Mouse (Mus musculus) gastrocnemius, postnatal 25 days (tissue): ENCODE results near the gene Fastkd3. TPM values are rescaled to one million over a fixed set of nuclear protein-coding genes. Genes with fewer than 3 reads are reported as not detected.
"Not testable (repeated sequence)": the region's sequence is repeated elsewhere in the genome, so short reads cannot be mapped to it uniquely, and the experiment has no call there.

Experiments used
- DNase-seq: peaks from one replicate; pipeline ENCODE4 v3.0.0; 2022
- long read RNA-seq, 2 experiments: library from polyadenylated mRNA; stranded (forward); transcript quantifications; one replicate each; pipeline ENCODE4 v2.0.0; 2021
- total RNA-seq, 2 experiments: library from RNA; stranded (reverse); gene quantifications; 1 replicate in 1 of 2; 2 replicates in 1 of 2; pipeline ENCODE4 v1.2.3; 2021

Gene Fastkd3
- total RNA-seq, result 1 to 10 TPM; 8.9 to 9.3 TPM
- long read RNA-seq, experiment 1, transcript Fastkd3-201 (7 exons, 2,421 nt), result major isoform, 7 of 21 reads
- long read RNA-seq, experiment 1, partial matches to known transcripts, result 1 of 21 reads
- long read RNA-seq, experiment 1, other reads (novel, unspliced or antisense), result 6 of 21 reads
- long read RNA-seq, experiment 2, transcript Fastkd3-201 (7 exons, 2,421 nt), result major isoform, 7 of 17 reads
- long read RNA-seq, experiment 2, partial matches to known transcripts, result 2 of 17 reads
- long read RNA-seq, experiment 2, other reads (novel, unspliced or antisense), result 4 of 17 reads

DNA sequence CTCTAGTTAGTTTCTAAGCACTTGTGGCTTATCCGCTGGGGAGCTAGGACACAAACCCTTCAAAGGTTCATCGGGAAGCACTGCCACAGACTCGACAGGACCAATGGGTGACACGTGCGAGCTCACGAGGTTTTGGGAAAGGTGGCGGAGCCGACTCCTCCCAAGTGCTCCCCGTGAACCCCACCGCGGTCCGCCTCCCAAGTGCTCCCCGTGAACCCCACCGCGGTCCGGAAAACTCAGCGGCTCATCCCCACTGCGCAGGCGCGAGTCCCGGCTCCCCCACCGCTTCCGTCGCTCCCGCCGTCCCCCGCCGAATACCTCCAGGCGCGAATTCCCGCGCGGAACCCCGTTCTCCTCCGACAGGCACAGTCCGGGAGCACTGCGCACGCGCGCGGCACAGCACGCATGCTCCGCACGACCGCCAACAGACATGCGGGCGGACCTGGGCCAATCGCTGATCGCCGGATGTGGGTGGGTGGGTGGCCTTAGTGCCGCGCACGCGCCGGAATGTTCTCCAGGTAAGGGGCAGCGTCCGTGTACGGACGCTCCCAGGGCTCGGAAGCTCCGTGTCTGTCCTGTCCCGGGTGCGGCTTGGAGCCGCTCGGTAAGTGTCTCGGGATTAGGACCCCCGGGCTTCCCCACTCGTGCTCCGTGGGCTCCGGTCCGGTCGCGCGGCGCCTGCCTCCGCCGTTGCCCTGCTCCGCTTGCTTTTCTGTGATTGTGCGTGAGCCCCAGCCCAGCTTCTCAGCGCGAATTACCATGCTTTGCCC lies at the start of gene Fastkd3, which contains the start of gene Mtrr:
TSS of gene Fastkd3 (plus strand) at position 488 of the 770 bp plus-strand sequence.
TSS of gene Mtrr (minus strand) at position 403 of the 770 bp plus-strand sequence.
- peak; percentile 96 for DNase-seq

DNA sequence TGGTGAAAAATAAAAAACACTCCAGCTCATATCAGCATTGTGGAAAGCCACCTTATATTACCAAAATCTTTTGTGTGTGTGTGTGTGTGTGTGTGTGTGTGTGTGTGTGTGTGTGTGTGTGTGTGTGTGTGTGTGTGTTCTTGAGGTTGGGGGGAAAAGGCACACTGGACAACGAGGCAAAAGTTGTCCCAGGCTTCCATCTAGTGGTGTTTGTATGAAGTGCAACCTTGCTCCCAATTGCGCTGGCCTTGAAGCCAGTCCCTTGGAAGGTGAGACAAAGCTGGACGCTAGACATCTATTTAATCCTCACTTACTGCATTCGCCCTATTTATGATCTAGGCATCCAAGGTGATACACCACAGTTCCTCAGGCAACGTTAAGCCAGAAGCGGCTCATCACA lies 28.6 kb upstream of the Fastkd3 start:
- DNase-seq, result not testable (repeated sequence)

DNA sequence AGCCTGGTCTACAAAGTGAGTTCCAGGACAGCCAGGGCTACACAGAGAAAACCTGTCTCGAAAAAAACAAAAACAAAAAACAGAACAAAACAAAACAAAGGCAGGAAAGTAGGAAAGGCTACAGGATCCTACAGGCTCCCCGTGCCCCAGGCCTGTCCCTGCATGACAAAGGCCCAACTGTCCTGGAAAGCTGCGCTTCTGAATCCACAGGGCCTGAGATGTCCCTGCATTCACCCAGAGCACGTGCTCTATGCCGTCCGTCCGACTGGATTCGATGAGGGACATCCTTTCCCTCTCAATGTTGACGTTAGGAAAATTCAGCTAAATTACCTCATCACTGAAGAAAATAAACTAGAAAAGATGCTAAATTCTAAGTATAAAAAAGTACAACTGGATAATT lies 13.9 kb upstream of the Fastkd3 start:
- DNase-seq, result no peak

DNA sequence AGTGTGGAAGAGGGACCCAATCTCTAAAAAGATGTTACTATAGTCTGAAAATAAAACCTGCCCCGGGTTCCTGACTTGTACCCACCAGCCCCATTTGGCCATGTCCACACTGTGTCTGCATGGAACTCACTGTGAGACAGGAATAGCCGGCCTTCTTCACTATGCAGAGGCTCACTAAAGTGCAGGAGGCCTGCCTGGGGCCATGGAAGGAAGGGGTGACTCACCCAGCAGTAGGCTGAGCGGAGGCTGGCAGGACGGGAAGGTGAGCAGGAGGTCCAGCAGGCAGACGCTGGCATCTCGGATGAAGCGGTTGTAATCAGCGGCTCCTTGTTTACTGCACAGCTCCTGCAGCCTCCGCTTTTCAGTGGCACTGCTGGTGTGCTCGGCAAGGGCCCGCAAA lies 13.5 kb upstream of the Fastkd3 start:
- no peak for DNase-seq

DNA sequence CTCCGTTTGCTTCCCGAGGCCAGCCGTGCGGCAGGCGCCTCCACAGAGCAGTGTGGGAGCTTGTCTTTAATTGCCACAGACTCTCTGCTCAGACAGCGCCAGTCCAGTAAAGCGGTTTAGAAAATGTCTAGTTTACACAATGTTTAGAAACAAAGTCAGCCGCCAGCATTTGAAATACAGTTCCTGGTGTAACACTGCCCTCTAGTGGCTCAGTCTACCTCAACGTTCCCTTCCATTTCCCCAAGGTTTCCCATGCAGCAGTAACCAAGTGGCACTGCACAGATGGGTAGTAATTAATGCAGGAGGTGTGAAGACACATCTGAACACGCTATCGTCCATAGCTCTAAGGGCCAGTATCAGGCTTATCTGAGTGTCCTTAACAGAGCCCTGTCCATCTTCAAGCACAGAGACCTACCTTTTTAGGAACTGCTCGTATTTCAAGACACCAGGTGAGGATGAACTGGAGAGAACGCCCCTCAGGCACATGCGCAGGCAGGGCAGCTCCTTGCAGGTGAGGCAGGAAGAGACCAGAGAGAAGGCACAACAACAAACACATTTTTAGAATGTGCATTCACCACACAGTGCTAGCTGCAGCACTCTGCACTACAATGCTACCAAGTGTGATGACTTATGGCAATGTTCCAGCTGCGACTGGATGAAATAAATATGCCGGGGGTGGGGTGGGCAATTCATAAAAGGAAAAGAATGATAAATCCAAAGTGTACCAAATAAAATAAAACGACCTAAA lies 12.3 kb upstream of the Fastkd3 start:
- DNase-seq, result no peak

DNA sequence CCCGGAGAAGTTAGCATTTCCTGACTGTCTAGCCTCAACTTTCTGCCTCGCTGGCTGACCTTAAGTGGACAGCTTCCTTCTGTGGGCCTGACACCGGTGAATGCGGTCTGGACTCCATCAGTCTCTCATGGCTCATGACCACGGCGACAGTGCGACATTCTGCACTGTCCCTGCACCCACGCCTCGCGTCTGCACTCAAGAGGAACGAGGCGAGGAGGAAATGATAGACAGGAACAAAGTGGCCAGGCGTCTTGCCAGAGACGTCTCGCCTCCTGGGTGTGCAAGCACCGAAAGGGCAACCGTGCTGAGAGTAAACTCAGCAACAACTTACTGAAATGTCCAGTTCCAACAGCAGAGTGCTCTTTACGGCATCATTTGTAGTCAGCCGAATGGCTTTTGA lies 9.8 kb upstream of the Fastkd3 start:
- DNase-seq, result no peak

DNA sequence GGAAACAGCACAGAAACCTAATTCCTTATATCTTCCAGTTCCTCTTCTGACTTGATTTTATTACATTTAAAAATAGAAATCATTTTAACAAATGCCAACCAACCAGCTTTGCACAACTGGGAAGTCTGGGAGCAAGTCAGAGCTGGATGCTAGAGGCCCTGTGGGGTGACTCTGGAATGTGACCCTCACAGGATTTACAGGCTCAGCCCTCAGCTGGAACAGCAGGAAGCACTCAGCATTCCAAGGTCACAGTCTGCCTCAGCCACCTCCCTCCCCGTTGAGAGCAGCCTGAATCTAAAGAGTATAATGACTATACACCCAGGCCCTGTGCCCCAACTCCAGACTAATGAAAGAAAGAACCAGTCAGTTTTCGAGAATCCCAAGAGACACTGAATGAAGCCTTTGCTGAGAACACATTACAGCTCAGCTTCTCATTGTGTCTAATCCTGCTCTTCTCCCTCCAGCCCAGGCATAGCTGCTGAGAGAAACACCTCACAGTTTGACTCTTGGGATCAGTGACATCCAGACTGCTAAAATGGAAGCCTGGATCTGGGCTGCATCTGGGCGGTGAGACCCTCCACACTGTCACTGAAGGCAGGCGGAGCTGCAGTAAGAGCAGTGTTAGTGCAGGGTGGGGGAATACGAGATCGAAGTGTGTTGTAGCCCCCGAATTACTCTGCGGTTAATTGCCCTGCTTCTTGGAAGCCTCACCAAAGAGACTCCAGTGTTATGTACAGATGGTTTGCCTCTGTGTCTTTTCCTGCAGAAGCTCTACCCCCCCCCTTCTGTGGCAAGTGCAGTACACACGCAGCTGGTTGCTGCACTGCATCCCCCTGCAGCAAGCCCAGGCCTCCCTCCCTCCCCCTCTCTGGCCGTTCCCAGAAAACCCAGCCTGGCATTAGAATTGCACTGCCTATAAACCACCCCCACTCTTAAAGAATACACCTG lies 8.8 kb upstream of the Fastkd3 start:
- DNase-seq, result no peak

DNA sequence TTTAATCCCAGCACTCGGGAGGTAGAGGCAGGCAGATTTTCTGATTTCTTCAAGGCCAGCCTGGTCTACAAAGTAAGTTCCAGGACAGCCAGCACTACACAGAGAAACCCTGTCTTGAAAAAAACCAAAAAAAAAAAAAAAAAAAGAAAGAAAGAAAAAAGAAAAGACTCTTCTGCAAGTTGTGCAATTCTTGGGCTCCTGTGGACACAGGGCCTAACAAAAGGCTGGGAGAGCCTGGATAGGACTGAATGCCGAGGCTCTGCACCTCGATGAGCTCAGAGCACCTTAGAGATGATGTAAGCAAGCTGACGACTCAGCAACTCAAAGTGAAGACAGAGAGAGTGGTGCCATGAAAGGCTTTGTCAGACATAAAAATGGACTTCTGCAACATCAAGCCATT lies 7.6 kb upstream of the Fastkd3 start:
- no peak for DNase-seq

DNA sequence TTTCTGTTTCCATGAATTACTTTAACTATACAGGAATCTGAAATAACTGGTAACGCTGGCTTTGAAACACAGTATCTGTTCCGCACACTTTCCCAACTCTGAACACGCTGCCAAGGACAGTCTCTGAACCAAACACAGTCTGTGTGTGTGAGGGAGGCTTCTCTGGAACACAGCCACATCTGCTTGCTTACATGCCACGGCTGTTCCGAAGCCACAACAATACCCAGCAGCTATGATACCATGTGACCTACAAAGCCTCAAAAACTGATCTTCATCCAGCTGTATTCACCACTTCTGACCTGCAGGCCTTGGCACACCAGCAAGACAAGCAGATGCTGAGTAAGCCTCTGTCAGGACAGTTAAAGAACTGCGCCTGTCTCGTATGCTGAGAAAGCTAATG lies 4.1 kb upstream of the Fastkd3 start:
- DNase-seq, result no peak

DNA sequence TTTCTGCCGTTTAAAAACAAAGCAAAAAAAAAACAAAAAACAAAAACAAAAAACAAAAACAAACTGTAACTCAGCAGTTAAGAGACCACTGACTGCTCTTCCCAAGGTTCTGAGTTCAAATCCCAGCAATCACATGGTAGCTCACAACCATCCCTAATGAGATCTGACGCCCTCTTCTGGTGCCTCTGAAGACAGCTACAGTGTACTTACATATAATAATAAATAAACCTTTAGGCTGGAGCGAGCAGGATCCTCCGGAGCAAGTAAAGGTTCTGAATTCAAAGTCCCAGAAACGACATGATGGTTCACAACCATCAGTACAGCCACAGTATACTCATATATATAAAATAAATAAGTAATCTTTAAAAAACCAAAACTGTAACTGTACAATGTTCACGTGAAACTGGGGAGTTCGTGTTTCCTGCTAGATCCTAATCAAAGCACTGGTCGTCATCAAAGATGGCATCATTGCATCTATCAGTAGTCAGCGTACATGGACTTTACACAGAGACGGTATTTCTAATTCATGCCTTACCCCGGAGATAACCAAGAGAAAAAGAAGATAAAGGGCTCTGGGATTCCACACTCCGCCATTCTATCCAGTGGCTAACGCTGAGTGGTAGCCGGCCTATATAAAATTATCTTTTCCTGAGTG lies 821 bp upstream of the Fastkd3 start:
- no peak for DNase-seq

DNA sequence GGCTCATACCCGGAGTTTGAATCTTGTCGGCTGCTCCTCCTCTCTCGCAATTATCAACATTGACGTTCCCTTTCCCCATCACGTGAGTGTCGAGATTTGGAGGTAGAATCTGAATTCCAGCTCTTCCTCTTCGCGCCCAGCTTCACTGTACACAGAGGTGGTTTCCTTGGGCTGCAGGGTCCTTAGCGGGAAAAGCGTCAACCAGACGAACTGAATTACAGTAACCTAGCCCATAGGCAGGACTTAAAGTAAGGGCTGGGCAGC lies 415 bp downstream of the Fastkd3 start:
- DNase-seq, result no peak

DNA sequence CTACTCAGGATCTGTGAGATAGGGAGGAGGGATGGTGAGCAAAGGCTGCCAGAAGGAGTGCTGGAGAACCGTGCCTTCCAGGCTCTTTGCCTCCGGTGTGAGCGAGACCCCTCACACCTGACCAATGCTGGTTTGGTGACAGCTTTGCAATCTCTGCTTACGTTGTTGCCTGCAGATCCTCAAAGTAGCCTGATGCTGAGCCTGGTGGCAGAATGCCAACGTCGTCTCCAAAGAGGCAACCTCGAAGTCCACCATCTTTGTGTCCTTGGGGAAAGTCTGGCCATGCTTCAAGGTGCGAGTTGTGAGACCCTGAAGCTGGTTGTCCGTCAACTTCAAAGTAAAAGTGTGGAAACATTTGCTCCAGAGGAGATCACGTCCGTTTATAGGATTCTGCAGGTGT lies 1.9 kb downstream of the Fastkd3 start:
- no peak for DNase-seq

DNA sequence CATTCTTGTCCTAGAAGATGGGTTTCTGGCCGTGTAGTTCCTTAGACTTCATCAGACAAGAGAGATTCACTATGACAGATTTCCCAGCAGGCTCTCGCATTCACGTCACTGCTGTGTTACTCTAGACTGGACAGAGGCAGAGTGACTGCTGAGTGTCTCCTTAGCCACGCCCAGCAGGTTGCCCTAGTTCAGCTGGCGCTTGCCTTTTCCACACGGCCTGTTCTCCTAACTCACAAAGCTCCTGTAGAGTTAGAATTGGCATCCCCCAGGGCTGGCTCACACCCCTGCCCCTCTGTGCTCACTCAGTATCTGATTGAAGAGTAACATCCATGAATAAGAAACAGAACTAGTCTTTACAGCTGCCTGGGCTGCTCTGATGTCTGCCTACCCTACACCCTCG lies 3.4 kb downstream of the Fastkd3 start:
- DNase-seq, result no peak

DNA sequence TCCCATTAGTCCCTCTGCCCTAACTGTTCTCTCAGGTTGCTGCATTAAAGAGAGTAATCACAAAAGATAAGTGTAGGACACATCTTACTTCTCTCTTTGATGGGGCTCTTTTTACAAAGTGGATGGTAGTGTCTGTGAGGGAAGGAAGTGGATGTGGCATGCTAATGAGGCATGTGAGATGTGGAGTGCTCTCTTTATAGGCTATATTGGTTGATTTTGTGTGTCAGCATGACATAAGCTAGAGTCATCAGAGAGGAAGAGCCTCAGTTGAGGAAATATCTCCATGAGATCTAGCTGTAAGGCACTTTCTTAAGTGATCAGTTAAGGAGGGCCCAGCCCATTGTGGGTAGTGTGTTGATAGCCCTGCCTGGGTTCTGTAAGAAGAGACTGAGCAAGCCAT lies 6.3 kb downstream of the Fastkd3 start:
- no peak for DNase-seq

DNA sequence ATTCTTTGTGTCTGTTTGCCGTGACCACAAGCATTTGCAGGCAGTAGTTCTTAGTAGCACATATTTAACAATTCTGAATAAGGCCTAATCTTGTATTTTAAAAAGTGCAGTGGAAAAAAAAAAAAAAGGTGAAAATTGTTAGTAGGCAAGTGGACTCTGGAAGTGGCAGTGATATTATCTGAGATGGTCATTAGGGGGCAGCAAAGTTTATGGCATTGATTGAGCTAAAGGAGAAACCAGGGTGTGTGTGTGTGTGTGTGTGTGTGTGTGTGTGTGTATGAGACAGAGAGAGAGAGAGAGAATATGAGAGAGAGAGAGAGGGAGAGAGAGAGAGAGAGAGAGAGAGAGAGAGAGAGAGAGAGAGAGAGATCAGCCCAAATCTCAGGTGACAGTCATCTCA lies 11.8 kb downstream of the Fastkd3 start:
- DNase-seq, result no peak

DNA sequence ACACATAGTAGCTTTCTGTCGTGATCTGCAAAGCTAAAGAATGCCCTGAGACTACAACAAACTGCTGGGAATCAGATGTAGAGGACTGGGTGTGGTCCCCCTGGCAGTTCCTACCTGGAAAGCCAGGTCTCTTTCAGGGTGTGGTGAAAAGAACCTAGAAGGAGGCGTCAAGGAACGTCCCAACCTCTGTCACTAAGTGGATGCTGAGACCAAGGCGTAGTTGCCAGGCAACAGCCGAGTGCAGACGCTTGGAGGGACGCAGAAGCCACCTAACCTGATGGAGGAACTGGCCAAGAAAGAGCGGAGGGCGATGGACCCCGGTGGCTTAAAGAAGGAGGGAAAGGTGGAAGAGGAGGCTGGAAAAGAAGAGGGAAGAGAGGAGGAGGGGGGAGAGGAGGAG lies 15.2 kb downstream of the Fastkd3 start, which contains the start of gene 1700001L19Rik:
TSS of gene 1700001L19Rik (plus strand) at position 223 of the 400 bp plus-strand sequence.
- no peak for DNase-seq

DNA sequence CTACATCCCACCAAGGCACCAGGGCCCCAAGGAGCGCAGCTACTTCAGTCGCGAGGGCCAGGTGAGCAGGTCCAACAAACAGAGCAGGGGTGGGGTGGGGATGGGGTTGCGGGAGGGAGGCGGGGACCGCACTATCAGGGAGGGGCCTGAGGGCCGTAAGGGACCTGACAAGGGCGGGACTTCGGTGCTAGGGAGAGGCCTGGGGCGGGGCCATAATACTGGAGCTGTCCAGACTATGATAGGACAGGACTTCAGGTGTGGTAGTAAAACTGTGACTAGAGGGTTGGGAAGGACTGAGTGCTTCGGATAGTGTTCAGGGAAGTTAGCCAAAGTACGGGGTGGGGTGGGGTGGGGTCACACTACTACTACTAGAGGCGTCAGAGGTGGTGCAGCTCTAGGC lies 15.6 kb downstream of the Fastkd3 start:
- DNase-seq, result no peak

DNA sequence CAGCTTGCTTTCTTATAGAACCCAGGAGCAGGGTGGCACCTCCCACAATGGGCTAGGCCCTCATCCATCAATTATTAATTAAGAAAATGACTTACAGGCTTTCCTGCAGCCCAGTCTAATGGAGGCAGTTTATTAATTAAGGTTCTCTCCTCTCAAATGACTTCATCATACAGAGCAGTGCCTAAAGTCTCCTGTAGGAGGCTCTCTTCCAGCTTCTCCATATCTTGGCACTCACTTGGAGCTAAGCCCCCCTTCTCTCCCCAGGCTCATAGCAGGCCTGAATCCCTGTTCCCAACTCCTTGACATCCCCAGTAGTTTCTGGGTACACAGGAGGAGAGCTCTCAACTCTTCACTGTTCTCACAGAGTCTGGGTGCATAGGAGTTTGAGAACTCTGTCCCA lies 16.9 kb downstream of the Fastkd3 start:
- no peak for DNase-seq

DNA sequence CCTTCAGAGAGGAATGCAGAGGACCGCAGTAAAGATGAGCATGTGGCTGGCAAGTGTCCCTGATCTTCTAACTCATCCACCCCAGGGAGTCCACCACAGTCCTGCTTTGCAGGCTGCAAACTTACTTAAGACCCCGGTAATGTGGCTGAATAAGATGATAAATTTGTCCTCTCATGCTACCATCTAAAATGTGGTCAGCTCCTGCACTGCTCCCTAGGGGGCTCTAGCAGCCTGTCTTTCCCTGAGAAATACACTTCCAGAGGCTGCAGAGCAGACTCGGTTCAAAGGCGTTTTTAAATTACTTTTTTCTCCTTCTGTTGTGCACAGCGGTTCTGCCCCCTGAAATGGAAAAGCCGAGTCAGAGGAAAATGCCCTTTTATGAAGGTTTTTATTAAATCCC lies 19.1 kb downstream of the Fastkd3 start:
- DNase-seq, result no peak

DNA sequence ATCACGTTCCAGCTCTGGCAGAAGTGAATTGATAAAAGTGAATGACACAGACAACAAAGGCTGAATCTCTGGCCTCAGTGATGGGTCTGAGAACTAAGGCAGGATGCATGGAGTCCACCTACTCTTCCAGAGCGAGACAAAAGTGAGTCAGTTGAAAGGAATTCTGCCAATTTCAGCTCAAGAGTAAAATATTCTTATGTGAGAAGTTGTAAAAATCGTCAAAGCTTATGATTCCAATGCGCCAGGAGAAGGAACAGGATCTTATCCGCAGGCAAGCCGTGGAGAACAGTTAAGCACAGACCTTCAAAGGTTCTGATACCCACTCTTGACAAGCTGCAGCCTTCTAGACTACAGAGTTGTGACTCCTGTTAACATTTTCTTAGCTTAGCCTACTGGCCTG lies 21.1 kb downstream of the Fastkd3 start:
- no peak for DNase-seq

DNA sequence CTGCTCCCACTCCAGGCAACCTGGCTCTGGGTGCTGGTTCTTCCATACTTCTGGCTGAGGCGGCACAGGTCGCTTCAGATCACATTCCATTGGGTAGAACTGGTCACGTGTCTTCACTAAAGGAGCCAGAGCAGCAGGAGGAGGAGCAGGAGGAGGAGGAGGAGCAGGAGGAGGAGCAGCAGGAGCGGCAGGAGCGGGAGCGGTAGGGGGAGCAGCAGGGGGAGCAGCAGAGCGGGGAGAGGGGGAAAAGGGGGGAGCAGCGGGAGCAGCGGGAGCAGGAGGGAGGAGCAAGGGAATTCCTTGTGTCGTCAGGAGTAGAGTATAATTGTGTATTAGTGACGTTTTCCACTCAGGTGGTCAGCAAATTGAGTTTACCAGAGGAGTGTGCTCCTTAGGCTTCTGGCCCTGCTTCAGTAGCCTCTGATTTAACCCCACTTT lies 23.7 kb downstream of the Fastkd3 start:
- DNase-seq, result peak; percentile 34
